Mouse (Mus musculus): ENCODE data around the gene Gm33543. TPM values are rescaled to one million over a fixed set of nuclear protein-coding genes. Genes with fewer than 3 reads are reported as not detected.

Gm33543 gene
- polyA plus RNA-seq, 1 experiment = not detected

GRCm38 (mm10) chr10:95839036-95839435 is 3.7 kb downstream of the Gm33543 start:
- peaks cover 5% of the 10 kb centered on the region for H3K27me3 ChIP-seq (replicated peaks)
- TF ChIP-seq FLI1 (IDR thresholded peaks at IDR 0.05; ENCODE audit: low read length) (no peak), GATA1 (IDR thresholded peaks at IDR 0.05; ENCODE audit: borderline replicate concordance, low read length) (no peak)
- H3K9me3 ChIP-seq = no peaks in the 10 kb centered on the region
- H3K4me1 ChIP-seq = no peaks in the 10 kb centered on the region
- H3K36me3 ChIP-seq (replicated peaks; ENCODE audit: low read length) = no peaks in the 10 kb centered on the region
- H3K4me3 ChIP-seq (replicated peaks) = no peak overlapping the region

- Histone ChIP-seq H3K4me3 (replicated peaks) (no peak overlapping the region), H3K27me3 (replicated peaks) (peaks cover 5% of the 10 kb centered on the region), H3K36me3 (replicated peaks; ENCODE audit: low read length) (no peaks in the 10 kb centered on the region), H3K9me3 (no peaks in the 10 kb centered on the region), H3K4me1 (no peaks in the 10 kb centered on the region)
- no peak for TF ChIP-seq GATA1 (IDR thresholded peaks at IDR 0.05; ENCODE audit: borderline replicate concordance, low read length)
Observed at GRCm38 (mm10) chr10:95836530-95837264, 6.0 kb downstream of the Gm33543 start.

- TF ChIP-seq FLI1 (IDR thresholded peaks at IDR 0.05; ENCODE audit: low read length) = no peak
- TF ChIP-seq GATA1 (IDR thresholded peaks at IDR 0.05; ENCODE audit: borderline replicate concordance, low read length) = no peak
- no peaks in the 10 kb centered on the region for H3K4me1 ChIP-seq
- H3K36me3 ChIP-seq (replicated peaks; ENCODE audit: low read length) = no peaks in the 10 kb centered on the region
- H3K27me3 ChIP-seq (replicated peaks) = peaks cover 9% of the 10 kb centered on the region
- H3K4me3 ChIP-seq (replicated peaks) = no peak overlapping the region
- H3K9me3 ChIP-seq = no peaks in the 10 kb centered on the region
Observed at GRCm38 (mm10) chr10:95830891-95831290, 11.8 kb downstream of the Gm33543 start.

- H3K27me3 ChIP-seq (replicated peaks) = peaks cover 9% of the 10 kb centered on the region
- TF ChIP-seq FLI1 (IDR thresholded peaks at IDR 0.05; ENCODE audit: low read length) (no peak), GATA1 (IDR thresholded peaks at IDR 0.05; ENCODE audit: borderline replicate concordance, low read length) (no peak)
- H3K36me3 ChIP-seq (replicated peaks; ENCODE audit: low read length) = no peaks in the 10 kb centered on the region
Observed at GRCm38 (mm10) chr10:95829471-95829870, 13.3 kb downstream of the Gm33543 start.

GRCm38 (mm10) chr10:95828374-95828773 is 14.4 kb downstream of the Gm33543 start:
- Histone ChIP-seq H3K27me3 (replicated peaks) (peaks cover 9% of the 10 kb centered on the region), H3K36me3 (replicated peaks; ENCODE audit: low read length) (no peaks in the 10 kb centered on the region)
- TF ChIP-seq FLI1 (IDR thresholded peaks at IDR 0.05; ENCODE audit: low read length) = no peak
- TF ChIP-seq GATA1 (IDR thresholded peaks at IDR 0.05; ENCODE audit: borderline replicate concordance, low read length) = no peak

More at GRCm38 (mm10) chr10:95829471-95829870, 13.3 kb downstream of the Gm33543 start:
- Histone ChIP-seq H3K4me1 (no peaks in the 10 kb centered on the region), H3K9me3 (peaks cover 5% of the 10 kb centered on the region), H3K4me3 (replicated peaks) (no peak overlapping the region)

GRCm38 (mm10) chr10:95825651-95826050 is 17.1 kb downstream of the Gm33543 start:
- Histone ChIP-seq H3K4me3 (replicated peaks) (no peak overlapping the region), H3K9me3 (peaks cover 11% of the 10 kb centered on the region), H3K36me3 (replicated peaks; ENCODE audit: low read length) (no peaks in the 10 kb centered on the region), H3K27me3 (replicated peaks) (peaks cover 5% of the 10 kb centered on the region), H3K4me1 (no peaks in the 10 kb centered on the region)
- no peak for TF ChIP-seq FLI1 (IDR thresholded peaks at IDR 0.05; ENCODE audit: low read length)
- TF ChIP-seq GATA1 (IDR thresholded peaks at IDR 0.05; ENCODE audit: borderline replicate concordance, low read length) = no peak

More at GRCm38 (mm10) chr10:95828374-95828773, 14.4 kb downstream of the Gm33543 start:
- Histone ChIP-seq H3K4me1 (no peaks in the 10 kb centered on the region), H3K4me3 (replicated peaks) (no peak overlapping the region), H3K9me3 (peaks cover 11% of the 10 kb centered on the region)

- TF ChIP-seq FLI1 (IDR thresholded peaks at IDR 0.05; ENCODE audit: low read length) (no peak), GATA1 (IDR thresholded peaks at IDR 0.05; ENCODE audit: borderline replicate concordance, low read length) (no peak)
- Histone ChIP-seq H3K4me3 (replicated peaks) (no peak overlapping the region), H3K36me3 (replicated peaks; ENCODE audit: low read length) (no peaks in the 10 kb centered on the region), H3K9me3 (0 out of 2 replicates have a peak, but pooled peaks cover 6% of the 10 kb centered on the region), H3K27me3 (replicated peaks) (peaks cover 3% of the 10 kb centered on the region), H3K4me1 (peaks cover 11% of the 10 kb centered on the region)
Observed at GRCm38 (mm10) chr10:95818506-95818905, 24.2 kb downstream of the Gm33543 start.

- Histone ChIP-seq H3K27me3 (replicated peaks) (peaks cover 3% of the 10 kb centered on the region), H3K9me3 (0 out of 2 replicates have a peak, but pooled peaks cover 6% of the 10 kb centered on the region), H3K4me3 (replicated peaks) (peak overlapping the region; percentile 64), H3K4me1 (peaks cover 11% of the 10 kb centered on the region), H3K36me3 (replicated peaks; ENCODE audit: low read length) (no peaks in the 10 kb centered on the region)
- TF ChIP-seq GATA1 (IDR thresholded peaks at IDR 0.05; ENCODE audit: borderline replicate concordance, low read length) (no peak), FLI1 (IDR thresholded peaks at IDR 0.05; ENCODE audit: low read length) (no peak)
Observed at GRCm38 (mm10) chr10:95817419-95818161, 25.1 kb downstream of the Gm33543 start.

GRCm38 (mm10) chr10:95814351-95814750 is 28.4 kb downstream of the Gm33543 start:
- peaks cover 11% of the 10 kb centered on the region for H3K4me1 ChIP-seq
- H3K27me3 ChIP-seq (replicated peaks) = no peaks in the 10 kb centered on the region
- H3K4me3 ChIP-seq (replicated peaks) = no peak overlapping the region
- 0 out of 2 replicates have a peak, but pooled peaks cover 6% of the 10 kb centered on the region for H3K9me3 ChIP-seq
- no peaks in the 10 kb centered on the region for H3K36me3 ChIP-seq (replicated peaks; ENCODE audit: low read length)
- no peak for TF ChIP-seq GATA1 (IDR thresholded peaks at IDR 0.05; ENCODE audit: borderline replicate concordance, low read length)
- no peak for TF ChIP-seq FLI1 (IDR thresholded peaks at IDR 0.05; ENCODE audit: low read length)

- TF ChIP-seq GATA1 (IDR thresholded peaks at IDR 0.05; ENCODE audit: borderline replicate concordance, low read length) (no peak), FLI1 (IDR thresholded peaks at IDR 0.05; ENCODE audit: low read length) (no peak)
- no peaks in the 10 kb centered on the region for H3K36me3 ChIP-seq (replicated peaks; ENCODE audit: low read length)
Observed at GRCm38 (mm10) chr10:95811869-95812268, 30.9 kb downstream of the Gm33543 start.

More at GRCm38 (mm10) chr10:95811869-95812268, 30.9 kb downstream of the Gm33543 start:
- Histone ChIP-seq H3K4me3 (replicated peaks) (no peak overlapping the region), H3K27me3 (replicated peaks) (no peaks in the 10 kb centered on the region), H3K9me3 (0 out of 2 replicates have a peak, but pooled peaks cover 6% of the 10 kb centered on the region), H3K4me1 (no peaks in the 10 kb centered on the region)

Measured in megakaryocyte, embryonic 14.5 days (primary cell).